16 mouse cellular contexts compared by ENCODE assay signal in genomic region chr11:49651762-49652322, GRCm38 (mm10). TPM values are rescaled to one million over a fixed set of nuclear protein-coding genes. Genes with fewer than 3 reads are reported as not detected.
DNase-seq lines count a peak whose midpoint lies in the region; ATAC-seq and TF ChIP-seq lines count a peak whose summit lies in the region.
"Had no signal": no experiment of that assay in that cellular context is flagged by ENCODE, and none has a peak within 500 bp of the region (broad histone marks: within the 10 kb centered on the region; RNA-seq: fewer than 3 reads in every experiment).

No protein-coding gene starts in this region.

- H3K36me3 ChIP-seq in heart, embryonic 11.5 days (ENCODE audit: control insufficient read depth, insufficient read depth, low read length): no peaks in the 10 kb centered on the region
- H3K36me3 ChIP-seq in midbrain, embryonic 12.5 days: no peaks in the 10 kb centered on the region
- no peaks in the 10 kb centered on the region for H3K36me3 ChIP-seq in midbrain, postnatal 0 days (ENCODE audit: insufficient read depth, low read length)
- no peaks in the 10 kb centered on the region for H3K36me3 ChIP-seq in liver, embryonic 15.5 days (replicated peaks)
- H3K36me3 ChIP-seq: embryonic facial prominence, embryonic 15.5 days; heart, embryonic 15.5 days; hindbrain, embryonic 15.5 days; limb, embryonic 15.5 days had no signal

- H3K4me1 ChIP-seq in heart, embryonic 11.5 days (ENCODE audit: control insufficient read depth, insufficient read depth, low read length): peaks cover 11% of the 10 kb centered on the region
- peaks cover 2% of the 10 kb centered on the region; the same call in 1 of the 2 replicates for H3K4me1 ChIP-seq in midbrain, embryonic 12.5 days
- H3K4me1 ChIP-seq in midbrain, postnatal 0 days (ENCODE audit: insufficient read depth, low read length): no peaks in the 10 kb centered on the region
- H3K4me1 ChIP-seq in liver, embryonic 15.5 days (replicated peaks): peaks cover 34% of the 10 kb centered on the region
- H3K4me1 ChIP-seq: hindbrain, embryonic 15.5 days had no signal

- H3K4me2 ChIP-seq in heart, embryonic 11.5 days: no peak overlapping the region; the same call in 1 of the 2 replicates
- no peak overlapping the region for H3K4me2 ChIP-seq in midbrain, embryonic 12.5 days (replicated peaks)
- no peak overlapping the region for H3K4me2 ChIP-seq in midbrain, postnatal 0 days (ENCODE audit: low read depth, low read length, poor library complexity, severe bottlenecking)
- H3K4me2 ChIP-seq in liver, embryonic 15.5 days: peak overlapping the region; percentile 48
- H3K4me2 ChIP-seq: embryonic facial prominence, embryonic 15.5 days; heart, embryonic 15.5 days; hindbrain, embryonic 15.5 days; limb, embryonic 15.5 days had no signal

- no peak for DNase-seq in heart, adult 18-20 months
- DNase-seq in midbrain, postnatal 0 days (ENCODE audit: low spot score): no peak
- peak; percentile 25 for DNase-seq in induced T-regulatory cell, adult 2 months (ENCODE audit: low read depth)
- DNase-seq in cerebellum, adult 11-12 months: no peak
- DNase-seq: kidney, adult 9 months had no signal

- WGBS in heart, embryonic 11.5 days (ENCODE audit: insufficient replicate concordance): 75% methylated on average over 10 of the region's 10 CpGs
- 88% methylated on average over 10 of the region's 10 CpGs for WGBS in midbrain, embryonic 12.5 days
- 85% methylated on average over 10 of the region's 10 CpGs for WGBS in midbrain, postnatal 0 days
- 36% methylated on average over 10 of the region's 10 CpGs for WGBS in liver, embryonic 15.5 days (ENCODE audit: insufficient replicate concordance)

- H3K27me3 ChIP-seq in heart, embryonic 11.5 days (ENCODE audit: control insufficient read depth, insufficient read depth, low read length): no peaks in the 10 kb centered on the region
- no peaks in the 10 kb centered on the region for H3K27me3 ChIP-seq in midbrain, embryonic 12.5 days
- no peaks in the 10 kb centered on the region for H3K27me3 ChIP-seq in midbrain, postnatal 0 days (ENCODE audit: insufficient read depth, low read length)
- H3K27me3 ChIP-seq in liver, embryonic 15.5 days: no peaks in the 10 kb centered on the region
- H3K27me3 ChIP-seq: embryonic facial prominence, embryonic 15.5 days; heart, embryonic 15.5 days; hindbrain, embryonic 15.5 days; limb, embryonic 15.5 days had no signal

- peak overlapping the region; percentile 80 for H3K27ac ChIP-seq in heart, embryonic 11.5 days (ENCODE audit: low read depth, low read length)
- H3K27ac ChIP-seq in midbrain, embryonic 12.5 days (replicated peaks): no peak overlapping the region
- no peak overlapping the region for H3K27ac ChIP-seq in midbrain, postnatal 0 days (ENCODE audit: low read depth, low read length)
- H3K27ac ChIP-seq in liver, embryonic 15.5 days (replicated peaks): peak overlapping the region; percentile 74
- H3K27ac ChIP-seq: embryonic facial prominence, embryonic 15.5 days; heart, embryonic 15.5 days; hindbrain, embryonic 15.5 days; limb, embryonic 15.5 days; macrophage had no signal

- no peak for ATAC-seq in heart, embryonic 11.5 days (replicated peaks; ENCODE audit: insufficient number of reproducible peaks, low FRiP score, low TSS enrichment)
- peak; percentile 64 for ATAC-seq in midbrain, embryonic 12.5 days (ENCODE audit: low FRiP score, low read depth)
- no peak for ATAC-seq in midbrain, postnatal 0 days (ENCODE audit: low FRiP score)
- peak; percentile 38; the same call in 1 of the 2 replicates for ATAC-seq in liver, embryonic 15.5 days (ENCODE audit: insufficient read depth)
- ATAC-seq: CD4-positive, CD25-positive, alpha-beta regulatory T cell, adult 4 months had no signal

- H3K9me3 ChIP-seq in heart, embryonic 11.5 days (replicated peaks; ENCODE audit: control insufficient read depth, low read length): no peaks in the 10 kb centered on the region
- H3K9me3 ChIP-seq in midbrain, embryonic 12.5 days: no peaks in the 10 kb centered on the region
- no peaks in the 10 kb centered on the region for H3K9me3 ChIP-seq in midbrain, postnatal 0 days (ENCODE audit: low read length)
- H3K9me3 ChIP-seq in liver, embryonic 15.5 days (replicated peaks): no peaks in the 10 kb centered on the region
- H3K9me3 ChIP-seq: embryonic facial prominence, embryonic 15.5 days; heart, embryonic 15.5 days; hindbrain, embryonic 15.5 days; limb, embryonic 15.5 days had no signal

- H3K4me3 ChIP-seq in heart, embryonic 11.5 days (ENCODE audit: low read depth, low read length): no peak overlapping the region; the same call in 1 of the 2 replicates
- H3K4me3 ChIP-seq in midbrain, embryonic 12.5 days: no peak overlapping the region
- no peak overlapping the region for H3K4me3 ChIP-seq in midbrain, postnatal 0 days (ENCODE audit: low read depth, low read length)
- H3K4me3 ChIP-seq in liver, embryonic 15.5 days (replicated peaks): no peak overlapping the region
- H3K4me3 ChIP-seq: embryonic facial prominence, embryonic 15.5 days; heart, embryonic 15.5 days; hindbrain, embryonic 15.5 days; limb, embryonic 15.5 days had no signal

- TF ChIP-seq CTCF in midbrain, postnatal 0 days (IDR thresholded peaks at IDR 0.05): no peak

- H3K9ac ChIP-seq in heart, embryonic 11.5 days (ENCODE audit: low read depth, low read length): peak overlapping the region; percentile 52; the same call in 1 of the 2 replicates
- H3K9ac ChIP-seq in midbrain, embryonic 12.5 days (replicated peaks): no peak overlapping the region
- no peak overlapping the region for H3K9ac ChIP-seq in midbrain, postnatal 0 days (replicated peaks; ENCODE audit: low read length, poor library complexity, severe bottlenecking)
- H3K9ac ChIP-seq in liver, embryonic 15.5 days: no peak overlapping the region; the same call in 1 of the 2 replicates
- H3K9ac ChIP-seq: embryonic facial prominence, embryonic 15.5 days; heart, embryonic 15.5 days; hindbrain, embryonic 15.5 days; limb, embryonic 15.5 days had no signal

RNA-seq across cellular contexts. Expression of gene Scgb3a1, which starts 11.6 kb away (rescaled TPM):
- 0.86 and 1.1 TPM in 2 replicates for polyA plus RNA-seq in heart, embryonic 11.5 days (2014; fragmentation: Nextera tagmentation; extraction: Ambion mirVana)
- 100 to 1,000 TPM in 1 of 2 experiments, not detected in 1; 127 TPM for total RNA-seq in heart, adult 18-20 months (2021)
- not detected in 2 replicates for polyA plus RNA-seq in midbrain, embryonic 12.5 days (2016; fragmentation: Nextera tagmentation; extraction: Ambion mirVana)
- total RNA-seq in midbrain, postnatal 0 days (2014; rRNA removed): not detected in 2 replicates
- polyA plus RNA-seq in midbrain, postnatal 0 days (2015; fragmentation: Nextera tagmentation; extraction: Ambion mirVana): 0.59 TPM in 1 of 2 replicates, not detected in the other
- polyA plus RNA-seq in liver, embryonic 15.5 days (2015; fragmentation: Nextera tagmentation; extraction: Ambion mirVana): 0.20 TPM in 1 of 2 replicates, not detected in the other
- total RNA-seq: left cerebral cortex, adult 8-10 months had no signal
- polyA plus RNA-seq: embryonic facial prominence, embryonic 15.5 days; limb, embryonic 15.5 days; macrophage; neural tube, embryonic 11.5 days had no signal

RNA-seq across cellular contexts. Expression of gene Flt4, which starts 42.8 kb away (rescaled TPM):
- 6.3 and 7.6 TPM in 2 replicates for polyA plus RNA-seq in heart, embryonic 11.5 days (2014; fragmentation: Nextera tagmentation; extraction: Ambion mirVana)
- 10 to 100 TPM; 11.0 TPM for total RNA-seq in heart, adult 18-20 months (2021)
- polyA plus RNA-seq in midbrain, embryonic 12.5 days (2016; fragmentation: Nextera tagmentation; extraction: Ambion mirVana): 2.1 and 2.8 TPM in 2 replicates
- 2.6 and 2.8 TPM in 2 replicates for total RNA-seq in midbrain, postnatal 0 days (2014; rRNA removed)
- 1.3 and 1.4 TPM in 2 replicates for polyA plus RNA-seq in midbrain, postnatal 0 days (2015; fragmentation: Nextera tagmentation; extraction: Ambion mirVana)
- polyA plus RNA-seq in liver, embryonic 15.5 days (2015; fragmentation: Nextera tagmentation; extraction: Ambion mirVana): 2.9 and 3.8 TPM in 2 replicates
- polyA plus RNA-seq: CD4-positive, CD25-positive, alpha-beta regulatory T cell, adult 4 months had no signal

Comparison
In these comparisons a context has a peak if more than half of its experiments do, and no peak if none do; other contexts are left out.
1. ATAC-seq: peak in midbrain, embryonic 12.5 days (single experiment) and liver, embryonic 15.5 days (single experiment); none in heart, embryonic 11.5 days (single experiment) and midbrain, postnatal 0 days (single experiment).
2. H3K27ac ChIP-seq: peak in heart, embryonic 11.5 days (single experiment) and liver, embryonic 15.5 days (single experiment); none in midbrain, embryonic 12.5 days (single experiment) and midbrain, postnatal 0 days (single experiment).